Mouse (Mus musculus) kidney, embryonic 14.5 days (tissue): Measurements from ENCODE around the gene Efhd1. TPM values are rescaled to one million over a fixed set of nuclear protein-coding genes. Genes with fewer than 3 reads are reported as not detected.

Source experiments
- ATAC-seq: fragments of 200-750 bp; cut with Nextera tagmentation; 2 replicates; pipeline ENCODE4 v1.8.0; 2017; ENCODE audit warnings: moderate number of reproducible peaks, mild to moderate bottlenecking, moderate TSS enrichment, moderate library complexity; ENCODE audit not compliant: low FRiP score, low TSS enrichment
- H3K27ac ChIP-seq: fragments of 300-500 bp; sonication (generic); 2 replicates; pipeline ENCODE4 v1.5.1; 2014; ENCODE audit warnings: low read depth, mild to moderate bottlenecking, low read length, moderate library complexity, mixed read lengths
- H3K27me3 ChIP-seq: fragments of 300-500 bp; sonication (generic); 2 replicates; pipeline ENCODE4 v1.6.1; 2014; ENCODE audit warnings: mild to moderate bottlenecking, low read length; ENCODE audit not compliant: control insufficient read depth, insufficient read depth
- H3K36me3 ChIP-seq: fragments of 300-500 bp; sonication (generic); 2 replicates; pipeline ENCODE4 v1.6.1; 2014; ENCODE audit warnings: low read length, mixed read lengths; ENCODE audit not compliant: control insufficient read depth, insufficient read depth
- H3K4me1 ChIP-seq: fragments of 300-500 bp; sonication (generic); 2 replicates; pipeline ENCODE4 v1.6.1; 2014; ENCODE audit warnings: low read length, mixed read lengths; ENCODE audit not compliant: control insufficient read depth, insufficient read depth
- H3K4me2 ChIP-seq: fragments of 300-500 bp; sonication (generic); replicated peaks from 2 replicates; pipeline ENCODE4 v1.6.1; 2014; ENCODE audit warnings: low read depth, mild to moderate bottlenecking, low read length
- H3K4me3 ChIP-seq: fragments of 300-500 bp; sonication (generic); 2 replicates; pipeline ENCODE4 v1.5.1; 2014; ENCODE audit warnings: mild to moderate bottlenecking, low read length
- H3K9ac ChIP-seq: fragments of 300-500 bp; sonication (generic); 2 replicates; pipeline ENCODE4 v1.6.1; 2014; ENCODE audit warnings: low read depth, mild to moderate bottlenecking, low read length, moderate library complexity
- H3K9me3 ChIP-seq: fragments of 300-500 bp; sonication (generic); 2 replicates; pipeline ENCODE4 v1.6.1; 2016; ENCODE audit warnings: low read length; ENCODE audit not compliant: control insufficient read depth
- WGBS: fragments of 180-500 bp; shearing (Covaris S2); extraction: QIAGEN DNeasy Blood & Tissue Kit; methylation state at CpG from one replicate; pipeline ENCODE4 v1.1.7; 2014; 5-methylcytosine and 5-hydroxymethylcytosine counted together
- polyA plus RNA-seq: library from polyadenylated mRNA; unstranded; fragments of >200 nt; fragmentation: Nextera tagmentation; extraction: Ambion mirVana; gene quantifications from 2 replicates; pipeline ENCODE4 v1.2.1, GENCODE M21; 2014

Efhd1 gene
- polyA plus RNA-seq, 1 experiment from 2014 or later: 3.6 TPM

DNA sequence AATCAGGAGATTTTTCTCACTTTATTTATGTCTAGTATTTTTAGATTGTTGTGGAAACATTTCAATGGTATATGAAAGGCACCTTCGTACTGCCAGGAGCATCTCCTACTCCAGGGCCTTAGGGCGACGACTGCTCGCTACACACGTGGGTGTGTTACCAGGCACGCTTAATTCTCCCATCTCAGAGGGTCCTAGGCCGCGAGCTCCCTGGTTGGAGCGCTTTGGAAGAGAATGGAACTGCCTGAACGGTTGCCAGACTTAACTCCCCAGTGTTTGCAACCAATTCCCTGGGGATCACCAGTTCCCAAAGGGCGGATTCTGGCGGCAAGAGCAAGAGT lies 398 bp upstream of the Efhd1 start:
- peaks cover 60% of the 10 kb centered on the region for H3K27me3 ChIP-seq
- H3K27ac ChIP-seq: no peak overlapping the region
- H3K4me1 ChIP-seq: peaks cover 9% of the 10 kb centered on the region; the same call in 1 of the 2 replicates
- no peak overlapping the region for H3K9ac ChIP-seq
- H3K36me3 ChIP-seq: no peaks in the 10 kb centered on the region
- peak overlapping the region; percentile 96 for H3K4me2 ChIP-seq
- under 1% methylated on average over 12 of the region's 12 CpGs for WGBS
- no peak for ATAC-seq
- peak overlapping the region; percentile 54 for H3K4me3 ChIP-seq
- H3K9me3 ChIP-seq: no peaks in the 10 kb centered on the region

- 2% methylated on average over 13 of the region's 13 CpGs for WGBS
- H3K4me2 ChIP-seq: peak overlapping the region; percentile 96
- H3K4me3 ChIP-seq: peak overlapping the region; percentile 54
- peaks cover 60% of the 10 kb centered on the region for H3K27me3 ChIP-seq
- no peak overlapping the region for H3K27ac ChIP-seq
- no peaks in the 10 kb centered on the region for H3K9me3 ChIP-seq
- peaks cover 12% of the 10 kb centered on the region; the same call in 1 of the 2 replicates for H3K4me1 ChIP-seq
- H3K36me3 ChIP-seq: no peaks in the 10 kb centered on the region
- H3K9ac ChIP-seq: no peak overlapping the region
- ATAC-seq: no peak
These were observed 1.0 kb downstream of the Efhd1 start for GRCm38 (mm10) chr1:87265200-87265599.

- H3K27me3 ChIP-seq: peaks cover 55% of the 10 kb centered on the region
- 20% methylated on average over 8 of the region's 8 CpGs for WGBS
These were observed 2.3 kb downstream of the Efhd1 start for GRCm38 (mm10) chr1:87266296-87267090.

GRCm38 (mm10) chr1:87270204-87270603 lies 6.0 kb downstream of the Efhd1 start:
- peaks cover 19% of the 10 kb centered on the region for H3K4me1 ChIP-seq
- no peaks in the 10 kb centered on the region for H3K36me3 ChIP-seq
- H3K4me3 ChIP-seq: no peak overlapping the region
- peaks cover 22% of the 10 kb centered on the region for H3K27me3 ChIP-seq
- H3K27ac ChIP-seq: no peak overlapping the region; the same call in 1 of the 2 replicates
- peak; percentile 3; the same call in 1 of the 2 replicates for ATAC-seq
- H3K4me2 ChIP-seq: no peak overlapping the region
- WGBS: 42% methylated on average over 3 of the region's 3 CpGs
- H3K9ac ChIP-seq: 0 out of 2 replicates have a peak overlapping the region, but pooled peaks have one; percentile 0
- H3K9me3 ChIP-seq: no peaks in the 10 kb centered on the region

More at GRCm38 (mm10) chr1:87266296-87267090, 2.3 kb downstream of the Efhd1 start:
- Histone ChIP-seq H3K4me1 (peaks cover 25% of the 10 kb centered on the region), H3K36me3 (no peaks in the 10 kb centered on the region), H3K4me3 (no peak overlapping the region), H3K27ac (no peak overlapping the region), H3K9ac (no peak overlapping the region), H3K9me3 (no peaks in the 10 kb centered on the region), H3K4me2 (no peak overlapping the region)
- ATAC-seq: no peak

GRCm38 (mm10) chr1:87270641-87271467 lies 6.7 kb downstream of the Efhd1 start:
- Histone ChIP-seq H3K36me3 (no peaks in the 10 kb centered on the region), H3K4me3 (no peak overlapping the region), H3K27ac (peak overlapping the region; percentile 78), H3K9me3 (no peaks in the 10 kb centered on the region), H3K4me2 (peak overlapping the region; percentile 19), H3K4me1 (peaks cover 19% of the 10 kb centered on the region), H3K9ac (0 out of 2 replicates have a peak overlapping the region, but pooled peaks have one; percentile 0), H3K27me3 (peaks cover 16% of the 10 kb centered on the region)
- ATAC-seq: peak; percentile 72
- 5% methylated on average over 17 of the region's 20 CpGs for WGBS

DNA sequence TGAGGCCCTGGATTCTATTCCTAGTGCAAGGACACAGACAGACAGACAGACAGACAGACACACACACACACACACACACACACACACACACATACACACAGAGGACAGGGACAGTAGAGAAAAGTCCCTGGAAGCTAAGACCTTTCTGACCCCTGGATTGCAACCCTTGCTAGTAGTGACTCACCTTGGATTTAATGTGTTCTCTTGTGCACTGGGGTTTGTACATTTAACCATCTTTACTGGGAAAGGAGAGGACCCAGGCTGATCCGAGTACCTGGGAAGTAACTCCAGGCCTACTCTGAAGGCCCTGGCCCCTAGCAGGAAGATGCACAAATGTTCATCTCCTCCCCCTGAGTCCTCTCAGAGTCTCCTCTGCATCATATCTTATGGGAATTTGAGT lies 7.4 kb downstream of the Efhd1 start:
- Histone ChIP-seq H3K4me3 (no peak overlapping the region), H3K36me3 (no peaks in the 10 kb centered on the region), H3K27me3 (peaks cover 8% of the 10 kb centered on the region; the same call in 1 of the 2 replicates), H3K4me2 (no peak overlapping the region), H3K9ac (no peak overlapping the region), H3K9me3 (no peaks in the 10 kb centered on the region), H3K4me1 (peaks cover 19% of the 10 kb centered on the region), H3K27ac (no peak overlapping the region)
- 53% methylated on average over 1 of the region's 1 CpGs for WGBS
- no peak for ATAC-seq

DNA sequence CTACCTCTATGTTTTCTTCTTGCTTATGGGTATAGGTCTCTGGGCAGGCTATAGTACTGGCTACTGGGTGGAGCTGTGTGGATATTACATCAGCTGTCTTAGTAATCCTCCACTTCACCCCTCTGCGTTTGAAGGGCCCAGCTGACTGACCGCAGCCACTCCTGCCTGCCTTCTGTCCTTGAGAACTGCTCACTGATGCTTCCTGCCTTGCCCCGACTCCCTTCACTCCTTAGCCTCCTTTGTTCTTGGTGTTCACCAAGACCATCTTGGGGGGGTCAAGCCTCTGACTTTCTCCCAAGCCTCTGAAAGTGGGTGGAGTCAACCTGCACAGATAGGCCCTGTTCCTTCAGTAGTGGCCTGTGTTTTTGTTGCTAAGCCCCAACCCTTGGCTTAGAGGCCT lies 8.3 kb downstream of the Efhd1 start:
- H3K36me3 ChIP-seq: no peaks in the 10 kb centered on the region
- H3K4me3 ChIP-seq: no peak overlapping the region
- H3K4me2 ChIP-seq: no peak overlapping the region
- H3K4me1 ChIP-seq: peaks cover 19% of the 10 kb centered on the region
- 59% methylated on average over 3 of the region's 3 CpGs for WGBS
- ATAC-seq: no peak
- H3K27me3 ChIP-seq: 0 out of 2 replicates have a peak, but pooled peaks cover 5% of the 10 kb centered on the region
- no peak overlapping the region for H3K9ac ChIP-seq
- H3K9me3 ChIP-seq: no peaks in the 10 kb centered on the region
- H3K27ac ChIP-seq: no peak overlapping the region

- Histone ChIP-seq H3K4me1 (peaks cover 19% of the 10 kb centered on the region), H3K9ac (no peak overlapping the region), H3K4me2 (no peak overlapping the region), H3K27me3 (no peaks in the 10 kb centered on the region), H3K27ac (no peak overlapping the region), H3K9me3 (no peaks in the 10 kb centered on the region), H3K36me3 (no peaks in the 10 kb centered on the region), H3K4me3 (no peak overlapping the region)
- ATAC-seq: no peak
- 77% methylated on average over 3 of the region's 3 CpGs for WGBS
These were observed 9.4 kb downstream of the Efhd1 start for GRCm38 (mm10) chr1:87273514-87273942.
